Mouse (Mus musculus): ENCODE measurements around the gene Igf1r.
"Not testable (repeated sequence)": the region's sequence is repeated elsewhere in the genome, so short reads cannot be mapped to it uniquely, and the experiment has no call there.

Gene Igf1r

GRCm38 (mm10) chr7:68239220-68239827, 286.7 kb downstream of the Igf1r start:
- DNase-seq = no peak

- no peak for DNase-seq
These were observed 288.6 kb downstream of the Igf1r start for GRCm38 (mm10) chr7:68241205-68241604.

- DNase-seq = no peak
These were observed 293.1 kb downstream of the Igf1r start for GRCm38 (mm10) chr7:68245681-68246080.

GRCm38 (mm10) chr7:68246249-68246648, 293.6 kb downstream of the Igf1r start:
- no peak for DNase-seq

GRCm38 (mm10) chr7:68250411-68250810, 297.8 kb downstream of the Igf1r start:
- no peak for DNase-seq

GRCm38 (mm10) chr7:68250902-68251301, 298.3 kb downstream of the Igf1r start:
- DNase-seq = no peak

GRCm38 (mm10) chr7:68257767-68258166, 305.1 kb downstream of the Igf1r start:
- DNase-seq = no peak

- no peak for DNase-seq
These were observed 305.9 kb downstream of the Igf1r start for GRCm38 (mm10) chr7:68258326-68259150.

- no peak for DNase-seq
These were observed 307.0 kb downstream of the Igf1r start for GRCm38 (mm10) chr7:68259523-68260081.

- DNase-seq = no peak
These were observed 310.1 kb downstream of the Igf1r start for GRCm38 (mm10) chr7:68262612-68263200.

GRCm38 (mm10) chr7:68263346-68264027, 310.9 kb downstream of the Igf1r start:
- no peak for DNase-seq

GRCm38 (mm10) chr7:68264028-68264453, 311.4 kb downstream of the Igf1r start, which contains the start of gene Pgpep1l:
Gene Pgpep1l (minus strand): TSS chr7:68264233.
- peak; percentile 76 for DNase-seq

GRCm38 (mm10) chr7:68264531-68264930, 311.9 kb downstream of the Igf1r start:
- no peak for DNase-seq

GRCm38 (mm10) chr7:68265391-68265790, 312.8 kb downstream of the Igf1r start:
- no peak for DNase-seq

GRCm38 (mm10) chr7:68266691-68267090, 314.1 kb downstream of the Igf1r start:
- peak; percentile 67 for DNase-seq

- no peak for DNase-seq
These were observed 317.9 kb downstream of the Igf1r start for GRCm38 (mm10) chr7:68270551-68270950.

GRCm38 (mm10) chr7:68271816-68272215, 319.2 kb downstream of the Igf1r start:
- DNase-seq = no peak

- DNase-seq = no peak
These were observed 320.0 kb downstream of the Igf1r start for GRCm38 (mm10) chr7:68272607-68273006.

- DNase-seq = no peak
These were observed 320.9 kb downstream of the Igf1r start, which contains the start of gene Fam169b for GRCm38 (mm10) chr7:68273515-68273914. Gene Fam169b (plus strand): TSS chr7:68273839.

GRCm38 (mm10) chr7:68274218-68274617, 321.6 kb downstream of the Igf1r start:
- no peak for DNase-seq

- DNase-seq = no peak
These were observed 322.3 kb downstream of the Igf1r start for GRCm38 (mm10) chr7:68274951-68275350.

- DNase-seq = not testable (repeated sequence)
These were observed 322.8 kb downstream of the Igf1r start for GRCm38 (mm10) chr7:68275445-68275837.

Measured in embryo, embryonic 11 days (tissue).